Mouse (Mus musculus) E14TG2a.4 (cell line): ENCODE measurements around the gene Slc17a2.

Experiments
- CTCF ChIP-seq: conservative IDR thresholded peaks from 2 replicates; pipeline ENCODE4 v1.5.1; 2014; ENCODE audit warnings: low read length
- POU5F1 ChIP-seq: IDR thresholded peaks from 2 replicates; pipeline ENCODE4 v1.6.1; 2014; ENCODE audit warnings: low read length, borderline replicate concordance

DNA sequence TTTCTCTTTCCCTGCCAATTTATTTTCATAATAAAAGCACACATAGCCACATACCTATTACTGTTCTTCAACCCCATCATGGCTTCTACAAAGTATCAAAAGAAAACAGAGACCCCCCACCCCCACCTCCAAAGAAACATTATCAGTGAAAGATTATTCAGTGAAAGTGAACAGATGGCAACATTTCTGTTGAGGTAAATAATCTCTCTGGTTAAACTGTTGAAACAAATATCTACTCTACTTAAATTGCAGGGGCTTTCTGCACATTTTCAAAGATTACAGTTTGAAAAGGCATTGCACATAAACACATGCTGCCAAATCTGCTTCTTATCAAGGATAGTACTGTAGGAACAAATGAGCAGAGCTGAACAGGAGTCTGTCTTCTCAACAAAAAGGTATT is 55.0 kb downstream of the Slc17a2 start:
- TF ChIP-seq CTCF (no peak), POU5F1 (no peak)
